Mouse (Mus musculus) intestine, postnatal 0 days (tissue): ENCODE data around the gene Fbxo10. TPM values are rescaled to one million over a fixed set of nuclear protein-coding genes. Genes with fewer than 3 reads are reported as not detected.

Experiments used
- ATAC-seq: fragments of 200-750 bp; cut with Nextera tagmentation; 2 replicates; pipeline ENCODE4 v1.8.0; 2017; ENCODE audit warnings: mild to moderate bottlenecking, moderate TSS enrichment, moderate library complexity
- H3K27ac ChIP-seq: fragments of 300-500 bp; sonication (generic); 2 replicates; pipeline ENCODE4 v1.5.1; 2014; ENCODE audit warnings: mild to moderate bottlenecking, low read depth, low read length, moderate library complexity
- H3K27me3 ChIP-seq: fragments of 300-500 bp; sonication (generic); replicated peaks from 2 replicates; pipeline ENCODE4 v1.6.1; 2014; ENCODE audit warnings: low read length, mixed read lengths; ENCODE audit not compliant: control insufficient read depth, insufficient read depth
- H3K36me3 ChIP-seq: fragments of 300-500 bp; sonication (generic); 2 replicates; pipeline ENCODE4 v1.6.1; 2014; ENCODE audit warnings: mild to moderate bottlenecking, moderate library complexity; ENCODE audit not compliant: control insufficient read depth, insufficient read depth
- H3K4me1 ChIP-seq: fragments of 300-500 bp; sonication (generic); replicated peaks from 2 replicates; pipeline ENCODE4 v1.6.1; 2014; ENCODE audit warnings: antibody characterized with exemption, low read length, mixed read lengths; ENCODE audit not compliant: control insufficient read depth, insufficient read depth
- H3K4me2 ChIP-seq: fragments of 300-500 bp; sonication (generic); replicated peaks from 2 replicates; pipeline ENCODE4 v1.6.1; 2014; ENCODE audit warnings: low read depth, mild to moderate bottlenecking, moderate library complexity
- H3K4me3 ChIP-seq: fragments of 300-500 bp; sonication (generic); 2 replicates; pipeline ENCODE4 v1.5.1; 2014; ENCODE audit warnings: low read depth, low read length
- H3K9ac ChIP-seq: fragments of 300-500 bp; sonication (generic); 2 replicates; pipeline ENCODE4 v1.6.1; 2014; ENCODE audit warnings: mild to moderate bottlenecking, low read depth, low read length
- H3K9me3 ChIP-seq: fragments of 300-500 bp; sonication (generic); 2 replicates; pipeline ENCODE4 v1.6.1; 2016; ENCODE audit warnings: mixed run types; ENCODE audit not compliant: control insufficient read depth
- CTCF ChIP-seq: sonication (generic); IDR thresholded peaks from 2 replicates; pipeline ENCODE4 v1.5.1; 2016; ENCODE audit warnings: low read depth, mild to moderate bottlenecking, control low read depth, antibody characterized with exemption, moderate library complexity
- WGBS: fragments of 180-500 bp; shearing (Covaris S2); extraction: QIAGEN DNeasy Blood & Tissue Kit; methylation state at CpG from one replicate; pipeline ENCODE4 v1.1.7; 2014; 5-methylcytosine and 5-hydroxymethylcytosine counted together
- polyA plus RNA-seq: library from polyadenylated mRNA; unstranded; fragments of >200 nt; fragmentation: Nextera tagmentation; extraction: Ambion mirVana; gene quantifications from 2 replicates; pipeline ENCODE4 v1.2.1, GENCODE M21; 2015

Fbxo10 gene
- 2.4 and 2.6 TPM in 2 replicates for polyA plus RNA-seq

DNA sequence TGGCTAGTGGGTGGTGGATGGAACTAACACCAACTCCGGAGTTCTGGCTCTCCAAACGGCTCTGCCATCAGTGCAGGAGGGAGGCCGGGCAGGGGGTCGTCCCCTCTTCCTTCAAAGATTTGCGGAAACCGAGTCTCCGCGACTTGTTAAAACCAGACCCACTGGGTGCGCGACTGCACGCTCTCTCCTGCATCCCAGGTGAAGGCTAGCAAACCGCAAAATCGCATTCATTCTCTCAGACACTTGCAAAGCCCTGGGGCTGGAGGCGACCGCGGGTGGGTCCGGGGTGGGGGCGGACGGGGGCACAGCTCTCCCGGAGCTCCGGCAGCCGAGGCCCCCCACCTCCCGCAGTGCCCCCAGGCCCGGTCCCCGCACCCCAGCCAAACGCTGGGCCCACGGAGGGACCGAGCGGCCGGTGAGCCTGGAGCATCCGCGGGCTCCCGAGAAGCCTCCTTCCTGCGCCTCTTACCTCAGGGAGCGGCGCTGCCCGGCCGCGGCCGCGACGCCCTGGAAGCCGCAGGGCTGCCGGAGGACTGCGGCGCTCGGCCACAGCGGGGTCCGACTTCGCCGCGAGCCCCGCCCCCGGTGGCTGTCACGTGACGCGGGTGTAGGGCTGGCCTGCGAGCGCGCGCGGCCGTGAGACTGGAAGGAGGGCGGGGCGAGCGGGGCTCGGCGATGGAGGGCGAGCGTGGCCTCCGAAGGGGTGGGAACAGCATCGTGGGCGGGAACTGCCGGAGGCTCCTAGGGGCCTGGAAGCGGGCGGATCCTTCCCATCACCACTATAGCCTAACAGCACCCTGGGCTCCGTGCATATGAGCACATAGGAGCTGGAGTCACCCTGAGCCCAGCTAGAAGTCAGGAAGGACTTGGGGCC lies at the start of gene Fbxo10:
Fbxo10 (minus strand) TSS at position 584 of the 874 bp plus-strand sequence.
- H3K36me3 ChIP-seq = no peaks in the 10 kb centered on the region
- H3K9me3 ChIP-seq = no peaks in the 10 kb centered on the region
- under 1% methylated on average over 77 of the region's 77 CpGs for WGBS
- no peaks in the 10 kb centered on the region for H3K27me3 ChIP-seq
- peak within 1 kb of the TSS; percentile 85 for H3K4me3 ChIP-seq
- no peak for TF ChIP-seq CTCF
- H3K4me2 ChIP-seq = peak within 1 kb of the TSS; percentile 97
- peak within 1 kb of the TSS; percentile 72 for H3K9ac ChIP-seq
- no peaks in the 10 kb centered on the region for H3K4me1 ChIP-seq
- peak within 1 kb of the TSS; percentile 60 for H3K27ac ChIP-seq
- peak; percentile 92 for ATAC-seq

DNA sequence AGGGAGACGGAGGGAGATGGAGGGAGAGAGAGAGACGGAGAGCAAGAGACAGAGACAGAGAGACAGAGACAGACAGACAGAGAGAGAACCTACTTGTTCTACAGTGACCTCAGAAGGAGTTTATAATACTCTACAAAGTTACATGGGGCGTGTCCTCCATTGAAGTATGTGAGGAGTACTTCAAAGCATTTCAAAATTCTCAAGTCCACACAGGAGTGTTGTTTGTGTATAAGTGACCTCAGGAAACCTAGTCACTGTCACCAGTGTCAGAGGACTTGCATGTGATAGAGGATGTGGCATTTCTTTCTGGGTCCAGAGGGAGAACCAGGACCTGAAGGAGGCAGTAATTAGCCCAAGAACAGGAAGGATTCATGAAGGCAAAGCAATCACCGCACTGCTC lies 46.6 kb upstream of the Fbxo10 start:
- no peak overlapping the region for H3K27ac ChIP-seq
- H3K9me3 ChIP-seq = no peaks in the 10 kb centered on the region
- no peak overlapping the region for H3K4me3 ChIP-seq
- no peak for TF ChIP-seq CTCF
- H3K27me3 ChIP-seq = no peaks in the 10 kb centered on the region
- ATAC-seq = no peak
- WGBS = 74% methylated on average over 4 of the region's 4 CpGs
- H3K36me3 ChIP-seq = no peaks in the 10 kb centered on the region
- no peaks in the 10 kb centered on the region for H3K4me1 ChIP-seq
- H3K9ac ChIP-seq = no peak overlapping the region
- H3K4me2 ChIP-seq = no peak overlapping the region

GRCm38 (mm10) chr4:45121311-45121710 lies 36.9 kb upstream of the Fbxo10 start:
- Histone ChIP-seq H3K36me3 (no peaks in the 10 kb centered on the region), H3K27ac (no peak overlapping the region), H3K27me3 (no peaks in the 10 kb centered on the region), H3K9me3 (no peaks in the 10 kb centered on the region), H3K4me2 (no peak overlapping the region), H3K4me3 (no peak overlapping the region), H3K4me1 (no peaks in the 10 kb centered on the region), H3K9ac (no peak overlapping the region)
- TF ChIP-seq CTCF = no peak
- ATAC-seq = no peak
- WGBS = 77% methylated on average over 11 of the region's 11 CpGs

- Histone ChIP-seq H3K27me3 (no peaks in the 10 kb centered on the region), H3K4me1 (peaks cover 3% of the 10 kb centered on the region; the same call in 1 of the 2 replicates), H3K4me2 (peak overlapping the region; percentile 83; the same call in 1 of the 2 replicates), H3K27ac (no peak overlapping the region), H3K9ac (no peak overlapping the region), H3K36me3 (peaks cover 14% of the 10 kb centered on the region), H3K4me3 (peak overlapping the region; percentile 84; the same call in 1 of the 2 replicates), H3K9me3 (no peaks in the 10 kb centered on the region)
- no peak for TF ChIP-seq CTCF
- ATAC-seq = no peak
- WGBS = 65% methylated on average over 8 of the region's 8 CpGs
These were observed 24.2 kb upstream of the Fbxo10 start for GRCm38 (mm10) chr4:45108456-45109110.

GRCm38 (mm10) chr4:45107601-45108277 lies 23.3 kb upstream of the Fbxo10 start, which contains the start of gene Tomm5:
Gene Tomm5 (minus strand): TSS chr4:45108114.
- Histone ChIP-seq H3K4me3 (peak within 1 kb of the TSS; percentile 84), H3K9ac (peak within 1 kb of the TSS; percentile 81), H3K4me1 (peaks cover 3% of the 10 kb centered on the region; the same call in 1 of the 2 replicates), H3K4me2 (peak within 1 kb of the TSS; percentile 83), H3K9me3 (no peaks in the 10 kb centered on the region), H3K36me3 (peaks cover 22% of the 10 kb centered on the region), H3K27me3 (no peaks in the 10 kb centered on the region), H3K27ac (peak within 1 kb of the TSS; percentile 73)
- peak; percentile 93 for ATAC-seq
- WGBS = under 1% methylated on average over 39 of the region's 39 CpGs
- peak; percentile 87 for TF ChIP-seq CTCF

- Histone ChIP-seq H3K9me3 (no peaks in the 10 kb centered on the region), H3K36me3 (peaks cover 24% of the 10 kb centered on the region), H3K4me1 (peaks cover 3% of the 10 kb centered on the region; the same call in 1 of the 2 replicates), H3K4me3 (peak overlapping the region; percentile 84), H3K9ac (peak overlapping the region; percentile 81), H3K4me2 (peak overlapping the region; percentile 83), H3K27me3 (no peaks in the 10 kb centered on the region), H3K27ac (peak overlapping the region; percentile 73; the same call in 1 of the 2 replicates)
- WGBS = 3% methylated on average over 4 of the region's 4 CpGs
- ATAC-seq = no peak
- TF ChIP-seq CTCF = no peak
These were observed 22.7 kb upstream of the Fbxo10 start for GRCm38 (mm10) chr4:45107066-45107465.
